Mouse (Mus musculus): Measurements from ENCODE around the gene Abcc9.

Gene Abcc9

DNA sequence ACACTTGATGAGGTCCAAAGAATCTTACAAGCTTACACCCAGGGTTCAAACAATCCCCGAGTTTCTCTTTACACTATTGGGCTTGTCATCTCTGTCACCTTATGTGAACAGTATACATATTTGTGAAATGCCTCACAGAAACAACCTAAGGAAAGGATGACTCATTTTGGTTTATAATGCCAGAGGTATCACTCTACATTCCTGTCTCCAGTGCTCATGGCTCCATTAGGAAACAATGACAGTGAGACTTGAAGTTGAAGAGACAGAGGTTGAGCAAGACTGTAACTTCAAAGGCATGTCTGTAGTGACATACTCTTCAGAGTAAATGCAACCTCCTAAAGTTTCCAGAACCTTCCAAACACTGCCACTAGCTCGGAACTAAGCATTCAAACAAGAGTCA is 153.7 kb downstream of the Abcc9 start:
- no peak for DNase-seq (ENCODE audit: low spot score in 2 of 2)

DNA sequence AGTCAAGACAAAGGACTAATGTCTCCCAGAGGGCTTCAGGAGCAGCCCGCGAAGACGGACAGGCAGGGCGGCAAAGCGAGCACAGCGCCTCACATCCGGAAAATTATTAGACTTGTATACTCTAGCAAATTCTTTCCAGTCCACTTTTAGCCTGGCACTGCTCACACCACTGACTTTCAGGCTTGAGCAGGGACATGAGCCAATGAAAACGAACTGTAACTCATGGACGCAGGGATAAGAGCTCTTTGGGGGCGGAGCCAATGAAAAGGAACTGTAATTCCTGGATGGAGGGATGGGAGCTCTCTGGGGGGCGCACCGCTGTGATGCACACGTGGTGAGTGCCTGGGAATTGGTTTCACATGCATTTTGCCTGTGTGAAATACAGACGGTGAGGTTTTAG is 157.0 kb downstream of the Abcc9 start:
- no peak for DNase-seq (ENCODE audit: low spot score in 2 of 2)

DNA sequence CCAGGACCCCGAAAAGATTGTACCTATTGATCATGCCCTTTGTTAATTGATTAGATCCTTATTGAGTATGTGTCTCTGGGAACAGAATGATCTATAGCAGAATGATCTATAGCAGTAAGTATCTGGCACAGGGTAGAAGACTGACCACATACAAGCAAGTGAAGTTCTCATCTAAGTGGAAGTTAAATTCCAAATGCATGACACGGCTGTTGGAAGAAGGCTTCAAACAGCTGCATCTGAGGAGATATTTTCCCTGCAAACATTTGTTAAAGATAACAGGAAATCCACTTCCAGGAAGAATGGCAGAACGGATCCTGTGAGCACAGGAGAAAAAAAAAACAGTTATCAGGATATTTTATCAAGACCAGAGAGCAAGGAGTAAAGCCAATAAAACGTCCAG is 158.5 kb downstream of the Abcc9 start:
- DNase-seq (ENCODE audit: low spot score in 2 of 2), result no peak

DNA sequence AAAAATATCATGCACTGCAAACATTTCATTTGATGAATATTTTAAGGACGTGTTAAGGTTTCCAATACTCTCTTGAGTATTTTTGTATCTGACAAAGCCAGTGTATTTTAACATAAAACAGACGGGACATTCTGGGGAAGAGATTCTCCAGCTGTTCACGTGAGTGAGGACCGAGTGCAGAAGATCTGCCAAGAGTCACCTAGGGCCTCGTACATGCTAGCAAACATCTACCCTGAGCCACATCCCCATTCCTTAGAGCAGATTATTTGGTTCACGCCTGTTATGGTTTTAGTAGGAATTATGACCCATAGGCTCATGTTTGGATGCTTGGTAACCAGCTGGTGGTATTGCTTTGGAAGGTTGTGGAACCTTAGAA is 159.3 kb downstream of the Abcc9 start:
- DNase-seq (ENCODE audit: low spot score in 2 of 2), result no peak

DNA sequence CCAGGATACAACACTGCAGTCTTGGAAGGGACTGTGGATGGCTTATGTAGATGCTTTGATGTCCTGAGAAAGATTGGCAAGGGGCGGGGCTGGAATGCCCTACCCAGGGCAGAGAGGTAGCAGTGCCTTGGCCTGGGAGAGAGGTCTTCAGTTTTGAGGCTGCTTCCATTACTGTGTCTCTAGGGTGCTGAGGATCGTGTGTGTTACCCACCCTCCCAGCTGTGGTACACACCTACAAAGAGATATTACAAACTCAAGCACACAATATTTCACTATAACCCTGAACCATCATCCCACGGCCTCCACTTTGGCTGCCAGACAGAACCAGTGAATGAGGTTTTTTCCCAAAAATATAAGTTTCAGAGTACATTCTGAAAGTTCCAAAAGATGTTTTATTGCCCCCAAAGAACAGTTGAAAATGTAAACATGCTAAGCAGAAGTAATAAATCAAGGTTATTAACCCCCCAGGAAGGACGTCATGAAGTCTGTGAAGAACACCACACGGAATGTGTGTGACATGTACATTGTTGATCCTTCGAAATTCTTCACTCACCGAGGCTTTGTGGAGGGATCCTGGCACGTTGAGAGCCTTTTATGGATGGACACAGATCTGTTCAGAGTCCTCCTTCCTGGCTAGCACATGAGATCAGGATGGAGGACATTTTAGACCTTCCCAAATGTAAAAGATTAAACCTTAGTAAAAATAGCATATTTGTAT is 159.9 kb downstream of the Abcc9 start:
- DNase-seq (ENCODE audit: low spot score in 2 of 2), result no peak

DNA sequence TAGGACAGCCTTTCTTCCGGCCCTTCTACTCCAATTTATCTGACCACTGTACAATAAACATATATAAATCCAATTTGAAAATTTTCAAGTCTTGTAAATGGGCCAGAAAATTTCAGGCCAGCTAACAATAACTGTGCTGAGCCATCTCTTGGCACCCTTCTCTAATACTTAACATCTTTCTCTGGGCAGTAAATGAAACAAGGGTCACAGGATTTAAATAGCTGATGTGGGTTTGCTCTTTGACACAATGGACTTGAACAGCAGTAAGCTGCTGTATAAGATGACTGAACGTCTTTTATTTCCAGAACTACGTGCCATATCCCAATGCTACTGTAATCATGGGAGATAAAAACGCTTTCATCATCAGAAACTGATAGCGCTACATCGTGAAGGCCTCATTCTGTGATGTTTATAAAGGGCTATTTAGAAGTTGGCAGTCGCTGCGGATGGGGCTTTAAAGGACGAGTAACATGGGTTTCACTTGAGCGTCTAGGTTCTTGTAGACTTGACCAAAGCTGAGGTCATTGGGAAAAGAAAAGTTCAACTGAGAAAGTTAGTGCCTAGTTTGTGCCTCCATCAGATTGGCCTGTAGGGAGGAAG is 161.5 kb downstream of the Abcc9 start:
- no peak for DNase-seq (ENCODE audit: low spot score in 2 of 2)

DNA sequence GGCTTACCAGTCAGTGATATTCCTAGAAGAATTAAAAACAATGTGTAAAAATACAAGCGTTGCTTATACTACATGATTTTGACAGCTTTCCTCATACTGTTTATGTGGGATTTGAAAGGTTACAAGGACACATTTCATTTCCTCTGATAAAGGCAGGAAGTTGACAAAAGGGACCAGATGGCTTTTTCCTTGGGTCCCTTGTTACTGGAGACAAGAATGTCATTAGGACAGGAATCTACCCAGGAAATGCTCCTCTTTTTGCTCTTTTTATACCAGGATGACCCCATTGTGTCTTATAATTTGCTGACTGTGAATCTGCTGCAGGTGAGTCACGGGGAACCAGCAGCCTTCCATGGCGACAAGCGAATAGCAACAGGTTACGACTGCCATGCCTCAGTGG is 162.0 kb downstream of the Abcc9 start:
- DNase-seq (ENCODE audit: low spot score in 2 of 2), result no peak

DNA sequence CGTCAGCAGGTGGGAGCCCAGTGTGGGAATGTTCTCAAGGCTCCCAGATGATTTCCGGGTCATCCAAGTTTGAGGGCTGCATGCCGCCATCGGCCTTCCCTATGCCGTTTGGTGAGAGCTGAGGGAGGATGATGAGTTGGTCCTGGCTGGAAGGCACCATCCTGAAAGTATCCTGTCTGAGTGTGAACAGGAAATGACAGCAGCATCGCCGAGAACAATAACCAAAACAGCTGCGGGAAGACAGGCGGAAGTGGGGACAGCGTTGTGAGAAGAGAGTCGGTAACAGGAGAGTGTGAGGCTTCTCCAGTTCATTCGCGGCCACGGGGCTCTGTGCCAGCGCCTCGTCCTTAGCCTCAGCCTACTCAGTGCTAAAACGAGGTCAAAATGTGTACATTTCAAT is 163.6 kb downstream of the Abcc9 start:
- DNase-seq (ENCODE audit: low spot score in 2 of 2), result no peak
